ENCODE assay signal across 12 mouse cellular contexts in the genomic region with DNA sequence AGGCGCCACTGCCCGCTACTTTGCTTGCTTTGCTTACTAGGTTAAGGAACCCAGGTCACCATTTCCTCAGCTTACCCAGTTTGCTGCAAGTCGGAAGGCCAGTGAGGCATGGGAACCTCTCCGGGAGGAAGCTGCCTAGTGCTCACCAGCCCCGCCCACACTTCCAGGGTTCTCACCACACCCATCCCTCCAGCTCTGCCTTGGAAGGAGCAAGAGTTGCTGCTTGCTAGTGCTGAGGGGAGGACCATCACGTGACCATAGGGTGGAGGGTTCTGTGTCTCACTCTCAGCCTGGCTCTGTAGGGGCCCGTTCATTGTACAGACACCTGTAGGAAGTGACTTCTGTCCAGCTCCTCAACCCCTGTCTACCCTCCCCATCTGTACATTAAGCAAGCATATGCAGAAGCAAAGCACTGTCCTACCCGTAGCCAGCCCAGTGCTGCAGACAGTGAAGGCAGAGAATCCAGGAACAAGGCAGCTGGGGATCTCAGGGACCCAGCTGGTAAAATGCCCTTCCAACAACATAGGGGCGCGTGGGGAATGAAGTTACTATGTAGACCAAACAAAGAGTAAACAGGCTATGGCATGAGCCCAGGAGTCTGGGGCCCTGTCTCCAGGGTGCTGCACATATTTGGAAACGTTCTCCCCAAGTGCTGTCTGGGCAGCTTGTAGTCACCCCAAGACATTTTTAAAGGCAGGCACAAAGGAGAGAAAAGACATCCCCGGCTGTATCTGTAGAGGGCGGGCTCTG. TPM values are rescaled to one million over a fixed set of nuclear protein-coding genes. Genes with fewer than 3 reads are reported as not detected.
A peak's percentile ranks its signal among the peaks of the same experiment; 100 is the strongest.
DNase-seq lines count a peak whose midpoint lies in the region; TF ChIP-seq lines count a peak whose summit lies in the region.
"Had no signal": no experiment of that assay in that cellular context is flagged by ENCODE, and none has a peak within 500 bp of the region (broad histone marks: within the 10 kb centered on the region; RNA-seq: fewer than 3 reads in every experiment).

No protein-coding gene starts in this region.

- H3K4me3 ChIP-seq in gastrocnemius, adult 2 months: no peak overlapping the region
- H3K4me3 ChIP-seq: neural tube, embryonic 15.5 days had no signal

- TF ChIP-seq CTCF in gastrocnemius, adult 2 months (IDR thresholded peaks at IDR 0.05): no peak

- intact Hi-C loops in gastrocnemius, adult 2 months (cut with DNase I): no loop called here

- peak; percentile 60 for DNase-seq in gastrocnemius, adult 2 months
- no peak for DNase-seq in gastrocnemius, postnatal 10 days
- peak; percentile 15 for DNase-seq in thymus, postnatal 0 days (ENCODE audit: low spot score)
- no peak for DNase-seq in thymus, postnatal 10 days (ENCODE audit: low spot score in 2 of 2)
- DNase-seq in lung, adult 18-20 months: peak; percentile 72 to 78
- DNase-seq in yolk sac, embryonic 10.5 days (ENCODE audit: low spot score): no peak
- DNase-seq in B cell, adult 2 months: no peak
- DNase-seq in adrenal gland, adult 2 months: no peak
- DNase-seq: adrenal gland, adult 8-10 months; cerebellum, adult 2 months; kidney, adult 18-20 months had no signal

- peak overlapping the region; percentile 58 for H3K27ac ChIP-seq in gastrocnemius, adult 2 months
- H3K27ac ChIP-seq: neural tube, embryonic 15.5 days had no signal

RNA-seq across cellular contexts. Expression of a gene that starts 40.2 kb away (rescaled TPM):
- 100 to 1,000 TPM; 108 to 135 TPM for total RNA-seq in gastrocnemius, adult 2 months (2021)
- 100 to 1,000 TPM; 182 to 191 TPM for total RNA-seq in gastrocnemius, postnatal 10 days (2021)
- 139 and 152 TPM in 2 replicates for polyA plus RNA-seq in thymus, postnatal 0 days (2015; fragmentation: Nextera tagmentation; extraction: Ambion mirVana)
- 100 to 1,000 TPM; 346 to 422 TPM for total RNA-seq in adrenal gland, adult 2 months (2021)
- polyA plus RNA-seq in adrenal gland, adult 2 months (2012; rRNA removed): 543 and 654 TPM in 2 replicates

Comparison
In these comparisons a context has a peak if more than half of its experiments do, and no peak if none do; other contexts are left out.
1. DNase-seq: peak in gastrocnemius, adult 2 months (single experiment), thymus, postnatal 0 days (single experiment) and lung, adult 18-20 months (2 of 2); none in gastrocnemius, postnatal 10 days (single experiment), thymus, postnatal 10 days (0 of 2), yolk sac, embryonic 10.5 days (single experiment), B cell, adult 2 months (0 of 2) and adrenal gland, adult 2 months (single experiment).